Mouse (Mus musculus): ENCODE results near the gene Cby1. TPM values are rescaled to one million over a fixed set of nuclear protein-coding genes. Genes with fewer than 3 reads are reported as not detected.

Gene Cby1
- polyA plus RNA-seq, 1 experiment: 14.7 TPM

GRCm38 (mm10) chr15:79645483-79645882 is 13.5 kb upstream of the Cby1 start:
- TF ChIP-seq CTCF (IDR thresholded peaks at IDR 0.05; ENCODE audit: low read depth, low read length) (no peak), POLR2A (IDR thresholded peaks at IDR 0.05; ENCODE audit: borderline replicate concordance, low read depth, low read length) (no peak)
- H3K4me1 ChIP-seq (ENCODE audit: control insufficient read depth, insufficient read depth, low read length): peaks cover 6% of the 10 kb centered on the region; the same call in 1 of the 2 replicates
- no peak overlapping the region for H3K4me3 ChIP-seq (ENCODE audit: insufficient read depth, low read length)

GRCm38 (mm10) chr15:79648130-79648529 is 10.9 kb upstream of the Cby1 start:
- H3K4me1 ChIP-seq (ENCODE audit: control insufficient read depth, insufficient read depth, low read length): no peaks in the 10 kb centered on the region
- H3K27ac ChIP-seq (ENCODE audit: insufficient read depth, low read depth, low read length): no peak overlapping the region
- no peak for TF ChIP-seq POLR2A (IDR thresholded peaks at IDR 0.05; ENCODE audit: borderline replicate concordance, low read depth, low read length)
- TF ChIP-seq CTCF (IDR thresholded peaks at IDR 0.05; ENCODE audit: low read depth, low read length): no peak
- H3K4me3 ChIP-seq (ENCODE audit: insufficient read depth, low read length): no peak overlapping the region

More at GRCm38 (mm10) chr15:79645483-79645882, 13.5 kb upstream of the Cby1 start:
- no peak overlapping the region for H3K27ac ChIP-seq (ENCODE audit: insufficient read depth, low read depth, low read length)

- TF ChIP-seq CTCF (IDR thresholded peaks at IDR 0.05; ENCODE audit: low read depth, low read length): peak; percentile 47; the same call in 1 of the 2 replicates
- no peak for TF ChIP-seq POLR2A (IDR thresholded peaks at IDR 0.05; ENCODE audit: borderline replicate concordance, low read depth, low read length)
- Histone ChIP-seq H3K4me1 (ENCODE audit: control insufficient read depth, insufficient read depth, low read length) (no peaks in the 10 kb centered on the region), H3K4me3 (ENCODE audit: insufficient read depth, low read length) (no peak overlapping the region), H3K27ac (ENCODE audit: insufficient read depth, low read depth, low read length) (no peak overlapping the region)
These were observed 8.4 kb upstream of the Cby1 start for GRCm38 (mm10) chr15:79650569-79650968.

- no peak overlapping the region for H3K4me3 ChIP-seq (ENCODE audit: insufficient read depth, low read length)
- peak; percentile 49 for TF ChIP-seq CTCF (IDR thresholded peaks at IDR 0.05; ENCODE audit: low read depth, low read length)
- TF ChIP-seq POLR2A (IDR thresholded peaks at IDR 0.05; ENCODE audit: borderline replicate concordance, low read depth, low read length): no peak
- no peak overlapping the region for H3K27ac ChIP-seq (ENCODE audit: insufficient read depth, low read depth, low read length)
- H3K4me1 ChIP-seq (ENCODE audit: control insufficient read depth, insufficient read depth, low read length): no peaks in the 10 kb centered on the region
These were observed 7.5 kb upstream of the Cby1 start for GRCm38 (mm10) chr15:79651481-79651880.

GRCm38 (mm10) chr15:79656451-79656850 is 2.5 kb upstream of the Cby1 start:
- Histone ChIP-seq H3K4me3 (ENCODE audit: insufficient read depth, low read length) (no peak overlapping the region), H3K27ac (ENCODE audit: insufficient read depth, low read depth, low read length) (no peak overlapping the region), H3K4me1 (ENCODE audit: control insufficient read depth, insufficient read depth, low read length) (peaks cover 4% of the 10 kb centered on the region; the same call in 1 of the 2 replicates)
- TF ChIP-seq CTCF (IDR thresholded peaks at IDR 0.05; ENCODE audit: low read depth, low read length) (no peak), POLR2A (IDR thresholded peaks at IDR 0.05; ENCODE audit: borderline replicate concordance, low read depth, low read length) (no peak)

GRCm38 (mm10) chr15:79657837-79658530 is 1.0 kb upstream of the Cby1 start:
- Histone ChIP-seq H3K4me1 (ENCODE audit: control insufficient read depth, insufficient read depth, low read length) (peaks cover 4% of the 10 kb centered on the region; the same call in 1 of the 2 replicates), H3K27ac (ENCODE audit: insufficient read depth, low read depth, low read length) (no peak overlapping the region), H3K4me3 (ENCODE audit: insufficient read depth, low read length) (peak overlapping the region; percentile 67)
- TF ChIP-seq POLR2A (IDR thresholded peaks at IDR 0.05; ENCODE audit: borderline replicate concordance, low read depth, low read length) (no peak), CTCF (IDR thresholded peaks at IDR 0.05; ENCODE audit: low read depth, low read length) (peak; percentile 29; the same call in 1 of the 2 replicates)

GRCm38 (mm10) chr15:79661852-79662251 is 2.9 kb downstream of the Cby1 start:
- Histone ChIP-seq H3K4me3 (ENCODE audit: insufficient read depth, low read length) (no peak overlapping the region), H3K4me1 (ENCODE audit: control insufficient read depth, insufficient read depth, low read length) (peaks cover 4% of the 10 kb centered on the region; the same call in 1 of the 2 replicates), H3K27ac (ENCODE audit: insufficient read depth, low read depth, low read length) (no peak overlapping the region)
- peak; percentile 45 for TF ChIP-seq CTCF (IDR thresholded peaks at IDR 0.05; ENCODE audit: low read depth, low read length)
- no peak for TF ChIP-seq POLR2A (IDR thresholded peaks at IDR 0.05; ENCODE audit: borderline replicate concordance, low read depth, low read length)

- peaks cover 2% of the 10 kb centered on the region for H3K4me1 ChIP-seq (ENCODE audit: control insufficient read depth, insufficient read depth, low read length)
- H3K4me3 ChIP-seq (ENCODE audit: insufficient read depth, low read length): no peak overlapping the region
- no peak for TF ChIP-seq CTCF (IDR thresholded peaks at IDR 0.05; ENCODE audit: low read depth, low read length)
- TF ChIP-seq POLR2A (IDR thresholded peaks at IDR 0.05; ENCODE audit: borderline replicate concordance, low read depth, low read length): no peak
- no peak overlapping the region for H3K27ac ChIP-seq (ENCODE audit: insufficient read depth, low read depth, low read length)
These were observed 5.7 kb downstream of the Cby1 start for GRCm38 (mm10) chr15:79664666-79665065.

- Histone ChIP-seq H3K4me1 (ENCODE audit: control insufficient read depth, insufficient read depth, low read length) (peaks cover 2% of the 10 kb centered on the region), H3K4me3 (ENCODE audit: insufficient read depth, low read length) (no peak overlapping the region), H3K27ac (ENCODE audit: insufficient read depth, low read depth, low read length) (no peak overlapping the region)
- TF ChIP-seq POLR2A (IDR thresholded peaks at IDR 0.05; ENCODE audit: borderline replicate concordance, low read depth, low read length): no peak
These were observed 10.2 kb downstream of the Cby1 start for GRCm38 (mm10) chr15:79669195-79669594.

GRCm38 (mm10) chr15:79670249-79670971 is 11.4 kb downstream of the Cby1 start, which contains the start of gene Tomm22:
Gene Tomm22 (plus strand): TSS chr15:79670861.
- peaks cover 2% of the 10 kb centered on the region for H3K4me1 ChIP-seq (ENCODE audit: control insufficient read depth, insufficient read depth, low read length)
- no peak within 1 kb of the TSS for H3K27ac ChIP-seq (ENCODE audit: insufficient read depth, low read depth, low read length)
- H3K4me3 ChIP-seq (ENCODE audit: insufficient read depth, low read length): peak within 1 kb of the TSS; percentile 92
- TF ChIP-seq CTCF (IDR thresholded peaks at IDR 0.05; ENCODE audit: low read depth, low read length) (no peak), POLR2A (IDR thresholded peaks at IDR 0.05; ENCODE audit: borderline replicate concordance, low read depth, low read length) (no peak)

Data from bone marrow macrophage, adult 2 months (primary cell).